Mouse (Mus musculus) stomach, postnatal 0 days (tissue): ENCODE data around the gene Fbxl5.

Source experiments
- CTCF ChIP-seq: IDR thresholded peaks from 2 replicates; pipeline ENCODE4 v1.5.1; 2016; ENCODE audit warnings: antibody characterized with exemption, low read depth, mild to moderate bottlenecking, moderate library complexity
- EP300 ChIP-seq: optimal IDR thresholded peaks from 2 replicates; pipeline ENCODE3; 2016; ENCODE audit warnings: antibody characterized with exemption

- TF ChIP-seq CTCF (no peak), EP300 (no peak)
Observed at GRCm38 (mm10) chr5:43778583-43778982, 42.9 kb downstream of the Fbxl5 start.
